Mouse (Mus musculus) adrenal gland, postnatal 36 days (tissue): ENCODE data around the gene Gon7. TPM values are rescaled to one million over a fixed set of nuclear protein-coding genes. Genes with fewer than 3 reads are reported as not detected.

Experiments used
- DNase-seq, 2 experiments: peaks; one replicate each; pipeline ENCODE4 v3.0.0; 2021; ENCODE audit warnings: mixed read lengths in 1 of 2
- total RNA-seq, 2 experiments: library from RNA; stranded (reverse); gene quantifications; 2 replicates each; pipeline ENCODE4 v1.2.3; 2021

Gene Gon7
- total RNA-seq, 2 experiments from 2014 or later: 15.5 to 15.8 TPM

DNA sequence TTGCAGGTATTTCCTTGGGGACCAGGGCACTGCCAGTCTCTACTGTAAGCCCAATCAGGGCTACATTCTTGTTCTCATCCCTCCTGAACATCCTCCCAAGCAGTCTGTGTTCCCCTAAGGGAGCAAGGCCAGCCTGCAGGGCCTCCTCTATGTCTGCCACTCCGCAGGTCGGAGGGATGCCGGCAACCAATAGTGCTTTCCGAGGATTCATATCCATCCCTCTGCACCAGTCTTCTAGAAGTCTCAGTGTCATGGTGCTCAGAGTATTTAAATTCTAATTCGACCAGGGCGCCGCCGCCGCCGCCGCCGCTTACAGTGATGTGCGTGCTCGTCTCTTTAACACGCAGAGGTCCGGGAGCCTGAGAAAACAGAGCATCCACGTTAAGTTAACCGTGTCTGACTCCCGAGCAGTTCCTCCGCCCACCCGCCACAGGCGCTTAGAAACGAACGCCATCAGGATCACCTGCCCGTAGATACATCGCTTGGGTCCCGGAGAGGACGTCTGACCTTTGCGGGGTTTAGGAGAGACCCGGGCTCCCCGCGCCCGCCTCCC is 14.5 kb downstream of the Gon7 start:
- DNase-seq: no peak

DNA sequence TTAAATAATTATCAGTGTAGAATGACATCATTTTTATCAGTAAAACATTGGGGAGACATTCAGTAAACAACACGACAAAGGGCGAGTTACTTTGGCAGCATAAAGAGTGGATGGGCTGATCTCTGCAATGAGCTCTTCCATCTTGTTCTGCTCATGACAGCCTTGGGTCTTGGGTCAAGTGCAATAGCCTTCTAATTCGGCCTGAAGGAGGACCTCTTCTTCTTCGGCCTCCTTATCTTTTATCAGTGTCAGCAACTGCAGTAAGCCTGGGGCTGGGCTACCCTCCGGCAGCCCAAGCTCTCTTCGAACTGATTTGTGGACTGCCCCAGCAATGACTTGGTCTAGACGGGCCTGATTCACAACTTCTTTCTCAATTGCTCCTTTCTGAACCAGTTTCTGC is 15.5 kb downstream of the Gon7 start:
- DNase-seq: no peak

DNA sequence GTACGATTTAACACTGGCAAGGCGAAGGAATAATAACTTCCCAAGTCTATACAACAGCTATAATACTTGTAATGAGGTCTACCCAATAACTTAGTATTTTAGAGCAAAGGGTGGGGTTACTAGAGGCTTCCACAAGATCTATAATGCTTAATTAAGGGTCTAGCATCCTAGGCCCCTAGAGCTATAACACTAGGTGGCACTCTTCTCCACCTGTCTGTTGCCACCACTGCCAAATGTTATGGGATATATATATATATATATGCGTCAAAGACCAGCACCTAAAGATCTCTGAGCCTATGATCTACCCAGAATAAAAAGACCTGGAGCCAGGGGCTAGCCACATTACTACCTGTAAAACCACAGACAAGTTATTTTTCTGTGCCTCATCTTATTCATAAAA is 17.3 kb downstream of the Gon7 start:
- DNase-seq: peak in 1 of 2 experiments; percentile 10

DNA sequence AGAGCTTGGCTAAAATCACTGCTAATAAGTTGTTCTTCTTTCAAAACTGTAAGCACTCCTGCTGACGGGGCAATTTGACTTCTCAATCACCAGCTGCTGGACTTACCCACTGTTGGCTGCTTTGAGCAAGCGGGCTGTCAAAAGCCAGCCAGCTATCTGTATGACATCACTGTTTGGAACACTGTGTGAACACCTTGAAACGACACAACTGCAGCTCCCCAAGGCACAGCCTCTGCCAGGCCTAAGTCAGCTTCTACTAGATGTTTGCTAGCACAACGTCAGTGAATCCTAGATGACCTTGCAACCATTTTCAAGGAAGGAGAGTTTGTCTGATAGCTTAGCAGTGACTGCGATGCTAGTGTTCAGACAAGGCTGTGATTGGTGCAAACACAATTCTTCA is 18.5 kb downstream of the Gon7 start:
- DNase-seq: peak in 1 of 2 experiments; percentile 4

DNA sequence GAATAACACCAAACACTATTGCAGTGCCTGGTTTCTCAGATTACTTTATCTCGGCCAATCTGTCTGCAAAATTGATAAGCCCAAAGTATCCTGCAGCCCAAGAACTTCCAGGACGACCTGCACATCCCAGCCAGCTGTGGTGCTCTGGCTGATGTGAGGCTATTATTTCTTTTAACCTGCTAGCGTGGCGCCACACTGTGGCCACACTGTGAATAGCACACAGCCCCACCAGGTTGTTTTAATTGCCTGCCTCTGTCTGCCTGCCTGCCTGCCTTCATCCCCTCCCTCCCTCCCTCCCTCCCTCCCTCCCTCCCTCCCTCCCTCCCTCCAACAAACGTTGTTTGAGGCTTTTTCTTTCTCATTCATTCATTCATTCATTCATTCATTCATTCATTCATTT is 24.2 kb downstream of the Gon7 start:
- peak; percentile 61 to 77 for DNase-seq

DNA sequence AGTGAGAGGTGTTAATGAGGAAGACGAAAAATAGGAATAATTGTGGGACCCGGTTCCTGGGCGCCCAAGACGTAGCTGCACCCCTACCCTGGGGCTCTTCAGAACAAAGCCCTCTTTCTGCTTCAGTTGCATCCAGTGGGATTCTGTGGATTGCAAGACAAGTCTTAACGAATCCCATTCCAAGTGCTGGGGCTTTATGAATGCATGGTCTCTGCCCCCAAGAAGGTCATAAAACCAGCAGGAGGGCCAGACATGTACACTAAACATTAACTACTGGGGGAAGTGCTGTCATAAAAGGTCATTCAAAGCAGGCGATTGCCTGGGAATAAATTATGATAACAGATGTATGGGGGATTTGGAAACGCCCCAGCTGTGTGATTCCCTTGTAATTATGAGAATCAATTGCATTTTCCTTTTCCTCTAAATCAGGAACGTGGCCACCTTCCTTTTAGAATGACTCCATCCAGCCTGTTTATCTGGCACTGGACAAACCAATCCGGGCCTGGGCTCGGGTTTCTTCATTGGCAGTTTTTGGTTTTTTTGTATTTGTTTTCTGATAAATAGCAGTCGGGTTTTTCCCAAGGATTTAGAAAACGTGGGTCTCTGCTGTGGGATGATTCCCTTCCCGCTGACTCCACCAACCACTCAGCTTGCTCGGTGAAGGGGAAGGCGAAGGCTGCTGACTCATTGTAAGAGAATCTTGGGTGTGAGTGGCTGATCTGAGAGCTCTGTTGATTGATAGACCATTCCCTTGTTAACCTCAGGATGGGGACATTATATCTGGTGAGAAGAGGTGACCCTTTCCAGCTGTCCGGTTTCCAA is 26.6 kb downstream of the Gon7 start:
- DNase-seq: peak; percentile 56 to 64

DNA sequence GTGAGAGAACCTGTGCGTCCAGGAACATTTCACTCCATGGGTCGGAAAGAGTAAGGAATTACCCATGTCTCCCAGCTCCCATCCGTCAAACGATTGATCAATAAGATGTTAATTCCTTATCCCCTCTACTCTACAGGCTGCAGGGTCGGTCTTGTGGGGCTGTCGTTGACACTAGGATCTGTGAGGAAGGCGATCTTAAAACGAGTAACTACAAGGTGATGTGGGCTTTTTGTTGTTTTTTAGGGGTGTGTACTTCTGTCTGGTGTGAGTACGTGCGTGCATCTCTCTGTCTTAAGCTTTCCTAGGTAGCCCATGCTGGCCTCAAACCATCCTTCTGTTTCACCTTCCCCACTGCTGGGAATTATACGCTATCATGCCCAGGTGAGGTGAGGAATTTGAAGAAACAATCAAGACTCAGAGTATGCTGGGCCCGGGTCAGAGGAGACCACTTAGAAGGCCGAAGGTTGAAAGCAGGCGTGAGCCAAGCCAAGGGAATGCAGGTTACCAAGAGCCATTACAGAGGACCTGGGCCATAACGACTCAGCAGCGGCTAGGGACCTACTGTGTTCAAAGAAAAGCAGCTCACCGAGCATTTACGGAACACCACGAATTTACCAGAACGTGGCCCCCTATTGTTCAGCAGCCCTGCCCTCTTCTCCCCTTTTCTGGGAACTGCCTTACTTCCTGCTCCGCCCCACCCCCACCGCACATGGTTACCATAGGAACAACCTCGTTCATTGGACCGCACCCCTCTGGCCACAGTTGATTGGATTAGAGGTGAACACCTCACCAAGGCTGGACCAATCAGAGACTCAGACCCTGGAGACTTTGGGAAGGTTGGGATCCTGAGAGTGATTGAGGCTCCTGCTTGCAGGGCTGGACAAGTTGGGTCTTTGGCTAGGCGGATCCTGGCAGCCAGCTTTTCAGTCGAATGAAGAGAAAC is 27.5 kb downstream of the Gon7 start:
- DNase-seq: peak; percentile 53 to 66

DNA sequence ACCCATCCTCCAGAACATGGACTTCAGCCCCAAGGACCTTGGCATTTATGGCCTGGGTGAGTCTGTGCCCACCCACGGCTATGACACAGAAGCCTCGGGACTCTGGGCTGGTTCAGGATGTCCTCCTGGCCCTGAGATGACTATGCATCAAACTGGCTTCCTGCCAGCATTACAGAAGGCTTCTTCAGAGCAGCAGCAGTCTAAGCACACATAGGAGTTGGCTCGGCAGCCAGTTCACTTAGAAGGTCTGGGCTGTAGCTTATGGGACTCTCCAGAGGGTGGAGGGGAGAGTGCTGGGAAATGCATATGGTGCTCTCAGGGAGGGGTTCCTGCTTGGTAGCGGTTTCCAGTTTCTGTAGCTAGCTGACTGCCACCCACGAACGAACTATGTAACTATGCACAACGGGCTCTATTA is 31.8 kb downstream of the Gon7 start:
- peak; percentile 74 to 83 for DNase-seq

DNA sequence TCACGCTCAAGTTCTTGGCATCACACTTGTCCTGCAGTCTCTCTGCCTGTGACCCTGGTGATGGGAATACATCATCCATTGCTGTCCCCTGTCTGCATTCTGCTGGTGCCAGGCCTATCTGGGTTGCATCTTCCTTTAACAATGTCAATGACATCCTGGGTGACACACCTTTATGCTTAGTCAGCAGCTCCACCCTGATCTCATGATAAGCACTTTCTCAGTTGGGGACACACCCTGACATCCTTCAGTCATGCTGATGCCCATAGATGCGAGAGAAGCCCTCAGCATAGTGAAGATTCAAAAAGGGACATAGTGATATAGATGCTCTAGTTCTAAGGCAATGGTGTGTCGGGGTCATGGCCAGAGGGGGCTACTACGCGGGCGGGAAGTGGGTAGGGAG is 32.5 kb downstream of the Gon7 start:
- DNase-seq: no peak

DNA sequence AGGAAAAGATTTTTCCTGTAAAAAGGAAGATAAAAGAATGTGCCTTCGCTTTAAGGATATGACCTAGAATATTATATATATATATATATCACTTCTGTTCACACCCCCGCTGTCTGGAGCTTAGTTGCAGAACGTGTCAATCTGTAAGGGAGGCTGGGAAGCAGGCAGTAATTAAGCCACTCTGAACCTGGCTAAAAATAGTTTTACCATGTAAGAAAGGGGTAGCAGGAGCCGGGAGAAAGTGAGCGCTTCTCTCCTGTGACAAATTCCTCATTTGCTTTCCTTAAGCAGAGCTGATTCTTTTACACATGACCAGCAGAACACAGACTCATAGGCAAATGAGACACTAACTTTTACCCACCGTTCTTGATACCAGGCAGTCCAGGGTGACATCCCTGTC is 33.7 kb downstream of the Gon7 start:
- DNase-seq: no peak

DNA sequence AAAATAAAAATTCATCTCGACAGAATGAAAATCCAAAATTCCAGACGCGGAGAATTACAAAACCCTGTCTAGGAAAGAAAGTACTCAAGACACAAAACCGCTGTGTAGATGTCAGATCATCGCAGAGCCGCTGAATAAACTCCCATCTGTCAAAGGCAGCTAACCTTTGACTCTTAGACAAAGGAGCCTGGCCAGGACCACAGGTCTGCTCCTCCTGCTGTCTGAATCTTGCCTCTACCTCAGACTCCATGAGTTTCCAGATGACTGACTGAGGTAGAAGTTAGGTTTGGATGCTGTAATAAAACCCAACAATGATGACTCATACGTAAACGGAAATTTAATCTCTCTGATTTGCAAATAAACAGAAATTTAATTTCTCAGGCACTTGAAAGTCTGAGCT is 34.6 kb downstream of the Gon7 start:
- no peak for DNase-seq

DNA sequence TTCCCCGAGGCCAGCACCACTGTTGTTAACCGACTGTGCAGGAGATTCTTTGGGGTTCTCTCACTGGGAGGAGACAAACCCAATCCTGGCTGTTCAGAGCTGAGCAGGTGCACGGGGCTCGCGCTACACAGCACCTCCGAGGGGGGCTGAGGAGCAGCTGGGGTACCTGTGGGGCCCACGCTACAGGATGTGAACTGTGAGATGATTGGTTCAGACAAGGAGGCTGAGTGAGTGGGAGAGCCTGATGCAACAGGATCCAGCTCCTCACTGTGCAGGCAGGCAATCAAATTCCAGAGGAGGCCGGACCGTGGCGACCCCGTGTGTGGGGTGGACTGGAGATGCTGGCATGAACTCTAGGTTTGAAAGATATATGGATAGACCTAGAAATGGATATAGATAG is 35.2 kb downstream of the Gon7 start:
- DNase-seq: no peak

DNA sequence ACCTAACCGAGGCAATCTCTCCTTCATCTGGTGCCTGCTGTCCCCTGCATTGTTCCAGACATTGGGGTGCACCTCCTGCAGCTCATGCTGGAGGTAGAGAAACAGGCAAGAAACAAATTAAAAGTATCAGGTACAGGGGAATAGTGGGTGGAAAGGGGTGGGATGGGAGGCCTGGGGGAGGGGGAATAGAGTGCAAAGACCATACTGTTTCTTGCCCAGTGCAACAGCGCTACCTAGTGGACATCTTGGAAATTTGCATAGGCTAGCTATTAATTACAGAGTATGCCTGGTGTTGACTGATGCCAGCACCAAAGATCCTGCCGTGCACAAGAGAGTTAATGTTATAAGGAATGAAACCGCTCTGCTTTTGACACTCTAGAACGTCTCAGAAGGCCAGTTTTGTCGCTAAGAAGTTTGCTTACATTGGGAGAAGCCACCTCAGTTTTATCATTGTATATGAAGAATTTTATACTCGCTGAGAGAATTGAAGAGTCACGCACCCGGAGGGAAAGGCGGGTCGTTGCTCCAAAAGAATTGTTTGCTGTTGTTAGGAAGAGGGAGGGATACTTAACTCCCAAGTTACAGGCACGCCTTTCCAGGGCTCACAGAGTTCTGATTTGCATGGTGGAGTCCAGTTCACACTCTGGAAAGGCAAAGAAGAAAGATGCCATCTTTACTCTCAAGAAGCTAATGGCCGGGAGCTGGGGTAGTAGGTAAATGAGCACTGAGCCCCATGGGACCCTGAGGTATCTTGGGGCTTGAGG is 37.9 kb downstream of the Gon7 start:
- no peak for DNase-seq

DNA sequence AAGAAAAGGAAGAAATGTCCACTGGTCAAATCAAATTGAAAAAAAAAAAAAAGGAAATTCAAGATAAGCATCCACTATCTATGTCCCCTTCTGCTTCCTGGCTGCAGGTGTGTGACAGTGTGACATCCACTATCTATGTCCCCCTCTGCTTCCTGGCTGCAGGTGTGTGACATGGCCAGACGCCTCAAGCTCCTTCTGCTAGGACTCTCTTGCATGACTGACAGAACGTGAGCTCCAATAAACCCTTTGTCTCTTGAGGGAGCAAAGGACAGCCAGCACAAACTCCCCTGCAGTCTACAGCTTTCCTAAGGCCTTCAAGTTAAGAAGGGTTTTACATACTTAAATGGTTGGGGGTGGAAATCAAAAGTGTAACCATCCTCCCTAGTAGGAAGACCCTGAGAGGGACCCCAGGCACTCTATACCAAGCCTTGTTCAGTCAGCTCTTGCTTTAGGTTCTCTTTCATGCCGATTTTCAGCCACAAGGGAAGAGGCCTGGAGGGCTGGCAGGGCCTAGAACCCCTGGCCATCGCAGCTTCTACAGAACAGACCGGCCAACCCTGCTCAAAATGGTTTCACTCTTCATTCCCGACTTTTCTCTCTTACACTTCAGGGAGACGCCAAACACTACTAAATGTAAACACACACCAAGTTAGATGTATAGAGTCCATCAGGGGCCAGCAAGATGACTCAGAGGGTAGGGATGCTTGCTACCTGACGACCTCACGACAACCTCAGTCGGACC is 42.8 kb downstream of the Gon7 start:
- no peak for DNase-seq

DNA sequence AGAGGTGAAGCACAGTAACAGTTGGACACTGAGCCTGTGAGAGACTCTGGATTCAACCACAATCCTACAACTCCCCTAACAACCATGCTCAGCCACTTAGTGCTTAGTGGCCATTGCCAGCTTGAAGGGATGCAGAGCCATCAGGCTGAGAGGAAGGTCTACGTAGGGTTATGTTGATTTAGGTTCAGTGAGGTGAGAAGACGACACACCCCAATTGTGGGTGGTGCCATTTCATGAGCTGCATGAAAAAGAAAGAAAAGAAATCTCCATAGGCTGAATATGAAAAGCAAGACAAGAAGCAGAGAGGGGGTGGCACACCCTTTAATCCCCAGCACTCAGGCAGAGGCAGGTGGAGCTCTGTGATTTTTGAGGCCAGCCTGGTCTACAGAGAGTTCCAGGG is 43.5 kb downstream of the Gon7 start:
- no peak for DNase-seq

DNA sequence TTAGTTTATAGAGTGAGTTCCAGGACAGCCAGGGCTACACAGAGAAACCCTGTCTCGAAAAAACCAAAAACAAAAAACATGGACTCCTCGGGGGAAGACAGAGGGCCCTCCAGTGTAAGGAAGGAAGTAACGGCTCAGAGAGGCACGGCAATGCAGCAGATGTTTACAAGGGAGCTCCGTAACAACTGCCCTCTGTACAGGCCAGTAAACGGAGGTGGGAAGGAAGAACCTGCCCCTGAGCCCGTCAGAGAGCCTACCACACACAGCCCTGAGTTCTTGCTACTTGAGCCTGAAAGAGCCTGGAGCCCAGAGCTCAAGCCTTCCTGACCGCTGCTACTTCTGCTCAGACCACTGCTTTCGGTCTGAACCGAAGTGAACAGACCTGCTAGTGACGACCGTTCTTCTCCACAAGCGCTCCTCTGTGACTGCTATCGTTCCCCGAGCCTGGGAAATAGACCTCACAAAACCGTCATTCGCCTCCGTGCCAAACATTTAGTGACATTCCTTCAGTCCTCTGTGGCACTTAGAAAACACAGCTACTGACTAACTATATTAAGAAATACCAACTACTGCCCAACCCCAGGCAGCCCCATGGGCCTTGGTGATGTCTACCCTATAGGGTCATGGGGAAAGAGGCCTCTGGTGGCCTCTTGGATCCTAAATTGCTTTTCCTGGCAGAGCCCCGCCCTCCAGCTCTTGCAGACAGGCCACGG is 44.3 kb downstream of the Gon7 start:
- DNase-seq: no peak

DNA sequence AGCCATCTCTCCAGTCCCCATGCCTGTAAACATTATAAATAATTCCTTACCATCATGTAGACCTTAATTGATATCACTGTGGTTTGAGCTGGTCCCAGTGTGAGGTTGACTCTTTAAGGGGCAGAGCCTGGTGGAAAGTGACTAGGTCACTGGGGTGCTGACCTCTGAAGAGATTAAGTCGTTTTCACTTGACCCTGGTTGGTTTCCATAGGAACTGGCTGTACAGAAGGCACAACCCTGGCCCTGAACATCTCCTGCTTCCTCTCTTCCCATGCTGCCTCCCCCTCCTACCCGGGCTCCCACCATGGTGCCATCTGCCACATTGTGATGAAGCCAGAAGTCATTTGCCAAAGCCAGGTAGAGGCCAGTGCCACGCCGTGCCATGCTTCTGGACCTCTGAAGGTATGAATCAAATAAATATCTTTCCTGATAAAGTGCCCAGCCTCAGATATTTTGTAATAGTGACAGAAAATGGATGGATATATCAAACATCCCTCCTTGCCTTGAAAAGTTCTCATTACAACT is 46.7 kb downstream of the Gon7 start:
- DNase-seq: no peak

DNA sequence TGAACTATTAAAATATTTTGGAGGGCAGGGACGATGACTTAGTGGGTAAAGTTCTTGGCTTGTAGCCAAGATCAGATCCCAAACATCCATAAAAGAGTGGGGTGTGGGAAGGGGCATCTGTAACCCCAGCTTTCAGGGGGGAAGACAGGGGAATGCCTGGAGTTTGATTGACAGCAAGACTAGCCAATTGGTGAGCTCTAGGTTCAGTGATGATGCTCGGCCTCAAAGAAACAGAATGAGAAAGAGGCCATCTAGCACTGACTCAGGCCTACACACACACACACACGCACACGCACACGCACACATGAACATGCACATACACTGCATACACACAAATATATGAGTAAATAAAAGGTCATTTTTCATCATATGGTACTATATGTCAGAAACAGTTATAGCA is 47.7 kb downstream of the Gon7 start:
- DNase-seq: no peak

DNA sequence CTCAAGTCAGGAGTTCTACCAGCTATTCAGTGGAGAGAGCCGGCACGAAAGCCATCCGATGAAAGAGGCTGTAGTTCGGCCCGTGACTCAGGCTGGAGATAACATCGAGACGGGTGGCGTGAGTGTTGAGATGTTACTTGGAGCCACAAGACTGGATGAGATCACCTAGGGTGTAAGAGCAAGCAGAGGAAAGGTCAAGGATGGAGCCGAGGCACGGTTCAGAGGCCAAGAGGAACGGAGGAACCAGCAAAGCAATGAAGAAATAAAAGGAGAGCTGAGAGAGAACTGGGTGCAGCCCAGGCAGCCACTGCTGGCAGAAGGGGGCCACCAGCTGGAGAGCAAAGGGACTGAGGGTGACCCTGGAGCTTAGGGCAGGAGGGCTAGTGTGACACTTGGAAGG is 49.4 kb downstream of the Gon7 start:
- peak; percentile 66 to 69 for DNase-seq

DNA sequence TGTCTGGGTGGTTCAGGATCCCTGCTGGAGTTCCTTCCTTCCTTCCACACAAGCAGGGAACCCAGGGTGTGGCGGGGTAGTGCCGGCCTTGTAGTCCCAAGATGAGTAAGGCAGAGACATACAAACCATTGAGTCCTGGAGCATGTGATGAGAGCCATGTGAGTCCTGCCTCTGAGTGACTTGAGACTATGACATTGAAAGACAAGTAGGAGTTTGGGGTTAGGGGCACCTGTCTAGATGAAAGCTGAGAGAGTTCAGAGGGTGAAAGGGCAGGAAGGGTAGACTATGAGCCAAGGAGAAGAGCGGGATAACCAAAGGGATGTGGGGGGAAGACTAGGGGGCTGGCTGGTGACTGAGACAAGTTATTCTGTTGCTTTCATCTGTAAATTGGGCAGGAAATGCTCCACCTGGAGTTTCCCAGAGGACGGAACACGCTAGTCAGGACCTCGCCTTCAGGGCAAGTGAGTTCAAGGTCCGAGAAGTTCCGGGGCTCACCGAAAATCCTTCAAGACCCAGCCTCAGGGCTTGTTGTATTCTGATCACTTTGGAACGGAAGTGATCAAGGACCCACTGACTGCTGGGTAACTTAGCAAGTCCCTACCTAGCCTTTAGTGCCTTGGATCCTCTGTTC is 50.7 kb downstream of the Gon7 start:
- DNase-seq: no peak
